Mouse (Mus musculus) C2C12 (cell line): ENCODE measurements at regions not wholly inside any gene's neighbourhood (a gene's known extent, or its start where the extent isn't known, plus 50 kb on each side); places are given as distances from the start of the nearest gene placed in this dataset.

ENCODE experiments used
- CTCF ChIP-seq: IDR thresholded peaks from one replicate; pipeline ENCODE4 v1.5.1; 2011; ENCODE audit not compliant: control insufficient read depth, insufficient read depth, insufficient read length
- MYOD1 ChIP-seq: IDR thresholded peaks from one replicate; pipeline ENCODE4 v1.6.1; 2011; ENCODE audit warnings: low read depth; ENCODE audit not compliant: control insufficient read depth, insufficient read length
- MYOG ChIP-seq: IDR thresholded peaks from one replicate; pipeline ENCODE4 v1.6.1; 2011; ENCODE audit not compliant: control insufficient read depth, insufficient read length; ENCODE audit errors: extremely low read depth
- USF1 ChIP-seq: IDR thresholded peaks from one replicate; pipeline ENCODE4 v1.6.1; 2011; ENCODE audit warnings: low read depth, mild to moderate bottlenecking, control low read depth, moderate library complexity

DNA sequence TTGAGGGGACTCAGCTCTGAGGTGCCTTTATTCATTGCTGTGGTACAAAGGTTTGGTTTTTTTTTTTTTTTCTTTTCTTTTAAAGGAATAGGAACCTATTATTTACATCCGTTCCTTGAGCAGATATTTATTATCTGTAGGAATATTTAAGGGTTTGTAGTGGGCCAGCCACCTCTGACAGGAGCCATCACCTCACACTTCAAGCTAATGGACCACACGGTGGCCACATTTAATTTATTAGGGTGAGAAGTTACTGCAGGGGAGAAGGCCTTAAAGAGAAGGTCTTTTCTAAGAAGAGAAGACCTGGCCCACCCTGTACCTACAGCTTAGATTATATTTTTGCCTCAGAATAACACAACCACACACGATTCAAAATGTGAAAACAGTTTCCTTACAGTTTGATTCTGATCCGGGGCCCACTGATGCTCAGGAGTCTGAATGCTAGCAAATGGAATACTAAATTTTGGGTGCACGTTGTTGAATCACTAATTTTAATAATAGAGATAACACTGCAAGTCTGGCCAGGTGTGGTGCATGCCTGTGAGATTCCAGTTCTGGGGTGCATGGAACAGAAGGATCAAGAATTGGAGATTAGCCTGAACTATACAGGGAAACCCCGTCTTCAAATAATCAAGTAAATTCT lies 255.6 kb upstream of the Nfe2l3 start:
- TF ChIP-seq CTCF (no peak), USF1 (no peak), MYOD1 (no peak), MYOG (no peak)
